Mouse (Mus musculus): ENCODE data around the gene Xpnpep1. TPM values are rescaled to one million over a fixed set of nuclear protein-coding genes. Genes with fewer than 3 reads are reported as not detected.

Gene Xpnpep1
- polyA plus RNA-seq (2014; fragmentation: Nextera tagmentation; extraction: Ambion mirVana), result 177 and 184 TPM in 2 replicates

DNA sequence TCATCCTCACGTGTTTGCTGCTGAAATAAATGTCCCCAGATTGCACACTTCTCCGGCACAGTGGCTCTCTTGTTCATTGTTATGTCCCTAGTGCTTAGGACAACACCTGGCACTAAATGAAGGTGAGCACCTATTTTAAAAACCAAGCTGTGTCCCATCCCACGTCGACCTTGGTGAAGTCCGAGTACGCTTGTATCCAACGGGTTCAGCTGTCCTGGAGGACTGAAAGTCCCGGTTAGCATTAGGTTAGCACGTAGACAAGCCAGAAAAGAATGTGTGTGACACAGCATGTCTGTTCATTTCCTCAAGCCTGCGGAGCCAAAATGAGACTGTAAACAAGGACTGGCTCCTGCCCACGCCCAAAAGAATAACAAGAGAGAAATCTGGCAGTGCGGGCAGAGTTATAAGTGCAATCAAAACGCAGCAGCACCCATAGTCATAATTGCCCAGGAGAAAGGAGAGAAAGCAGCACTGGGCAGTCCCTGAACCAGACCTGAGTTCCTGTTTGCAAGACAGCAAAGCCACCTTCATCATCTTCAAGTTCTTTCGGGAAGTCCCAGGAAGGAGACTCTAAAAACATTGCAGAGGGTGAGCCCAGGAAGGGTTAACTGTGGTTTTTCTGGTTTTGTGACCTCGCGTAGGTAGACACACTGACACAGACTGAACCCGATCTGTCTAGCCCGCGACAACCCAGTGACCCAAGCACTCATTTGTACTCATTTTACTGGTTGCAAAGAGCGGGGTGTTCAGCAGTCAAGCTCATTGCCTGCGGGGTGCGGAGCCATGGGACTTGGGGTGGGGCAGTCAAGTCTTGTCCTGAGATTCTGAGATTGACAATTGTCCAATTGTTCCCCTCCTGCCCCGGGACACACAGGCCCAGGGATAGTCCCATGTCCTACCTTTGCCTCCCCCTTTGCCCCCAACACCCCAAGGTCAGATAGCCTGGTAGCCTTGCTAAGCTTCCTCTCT is at the start of gene Xpnpep1:
Gene Xpnpep1, minus strand, starts transcription at position 51 of the 969 bp plus-strand sequence.
- Histone ChIP-seq H3K4me3 (ENCODE audit: low read depth, low read length) (peak within 1 kb of the TSS; percentile 95), H3K36me3 (replicated peaks; ENCODE audit: control insufficient read depth, insufficient read depth, low read depth, low read length) (no peaks in the 10 kb centered on the region), H3K4me2 (ENCODE audit: low read depth, low read length) (peak within 1 kb of the TSS; percentile 60), H3K27me3 (ENCODE audit: control insufficient read depth, insufficient read depth, low read length) (no peaks in the 10 kb centered on the region), H3K4me1 (ENCODE audit: control insufficient read depth, insufficient read depth, low read length) (no peaks in the 10 kb centered on the region), H3K27ac (replicated peaks; ENCODE audit: low read depth, low read length) (no peak within 1 kb of the TSS), H3K9ac (replicated peaks; ENCODE audit: low read length) (peak within 1 kb of the TSS; percentile 28; the same call in 1 of the 2 replicates), H3K9me3 (replicated peaks; ENCODE audit: control insufficient read depth, low read length) (no peaks in the 10 kb centered on the region)
- ATAC-seq (replicated peaks; ENCODE audit: insufficient number of reproducible peaks, low FRiP score, low TSS enrichment, low read depth) (no peak), DNase-seq (ENCODE audit: low spot score) (no peak)
- WGBS, result 77% methylated on average over 23 of the region's 23 CpGs

DNA sequence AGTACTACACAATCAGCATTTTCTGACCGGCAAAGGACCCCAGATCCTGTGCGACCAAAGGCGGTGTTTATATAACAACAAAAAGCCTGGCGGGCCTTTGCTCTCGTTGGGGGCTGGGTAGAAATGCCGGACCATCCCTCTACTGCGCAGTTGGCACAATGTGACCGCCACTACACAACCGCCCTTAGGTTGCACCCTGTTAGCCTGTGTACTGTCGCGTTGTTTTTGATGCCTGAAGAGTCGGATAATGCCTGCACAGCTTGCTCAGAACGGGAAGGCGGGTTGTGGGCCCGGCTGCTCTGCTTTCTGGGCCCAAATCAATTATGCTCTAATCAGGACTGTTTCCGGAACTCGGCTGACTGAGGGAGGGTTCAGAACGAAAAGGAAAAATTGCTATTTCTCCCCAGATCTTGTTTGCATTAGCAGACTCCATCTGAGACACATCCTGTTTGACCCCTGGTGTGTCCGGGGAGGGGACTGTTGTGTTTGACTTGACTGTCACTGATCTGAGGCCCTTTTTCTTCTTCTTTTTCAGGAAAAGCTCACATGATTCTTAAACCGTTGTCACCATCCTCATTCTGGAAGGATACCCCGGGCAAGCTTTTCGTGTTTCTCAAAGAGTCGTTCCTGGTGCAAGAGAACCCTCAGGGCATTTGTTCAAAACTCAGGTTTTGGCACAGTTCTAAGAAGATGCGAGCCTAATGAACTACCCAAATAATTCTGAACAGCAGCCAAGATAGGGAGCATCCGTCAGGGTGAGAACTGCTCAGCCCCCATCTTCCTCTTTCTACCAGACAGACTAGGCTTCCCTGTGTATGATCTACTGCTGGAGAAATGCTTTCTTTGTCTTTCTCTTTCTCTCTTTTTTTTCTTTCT is 47.5 kb upstream of the Xpnpep1 start:
- H3K27ac ChIP-seq (replicated peaks; ENCODE audit: low read depth, low read length), result peak overlapping the region; percentile 80
- 0 out of 2 replicates have a peak overlapping the region, but pooled peaks have one; percentile 11 for H3K4me2 ChIP-seq (ENCODE audit: low read depth, low read length)
- no peaks in the 10 kb centered on the region for H3K27me3 ChIP-seq (ENCODE audit: control insufficient read depth, insufficient read depth, low read length)
- ATAC-seq (replicated peaks; ENCODE audit: insufficient number of reproducible peaks, low FRiP score, low TSS enrichment, low read depth) (peak; percentile 47; the same call in 1 of the 2 replicates), DNase-seq (ENCODE audit: low spot score) (peak; percentile 76)
- no peaks in the 10 kb centered on the region for H3K36me3 ChIP-seq (replicated peaks; ENCODE audit: control insufficient read depth, insufficient read depth, low read depth, low read length)
- 0 out of 2 replicates have a peak, but pooled peaks cover 2% of the 10 kb centered on the region for H3K4me1 ChIP-seq (ENCODE audit: control insufficient read depth, insufficient read depth, low read length)
- H3K9ac ChIP-seq (replicated peaks; ENCODE audit: low read length), result peak overlapping the region; percentile 37; the same call in 1 of the 2 replicates
- WGBS, result 17% methylated on average over 25 of the region's 25 CpGs
- H3K4me3 ChIP-seq (ENCODE audit: low read depth, low read length), result no peak overlapping the region
- H3K9me3 ChIP-seq (replicated peaks; ENCODE audit: control insufficient read depth, low read length), result no peaks in the 10 kb centered on the region

DNA sequence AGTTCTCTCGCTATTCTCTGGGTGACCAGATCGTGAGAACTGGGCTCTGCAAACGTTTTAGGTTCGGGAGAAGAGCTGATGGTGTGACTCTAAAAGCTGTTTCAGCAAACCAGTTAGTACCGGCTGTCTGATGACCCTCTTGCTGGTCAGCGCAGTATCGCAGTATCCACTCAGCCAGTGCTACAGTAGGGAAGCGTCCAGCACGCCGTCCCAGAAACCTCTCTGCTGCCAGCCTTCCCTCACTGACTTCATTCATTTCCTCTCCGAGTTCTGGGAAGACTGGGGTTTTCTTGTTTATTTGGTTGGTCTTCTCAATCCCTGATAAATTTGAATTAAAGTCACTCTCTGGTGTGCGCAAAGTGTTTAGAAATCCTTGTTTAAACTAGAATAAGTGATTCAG is 46.8 kb upstream of the Xpnpep1 start:
- DNase-seq (ENCODE audit: low spot score), result no peak
- 0 out of 2 replicates have a peak, but pooled peaks cover 2% of the 10 kb centered on the region for H3K4me1 ChIP-seq (ENCODE audit: control insufficient read depth, insufficient read depth, low read length)

DNA sequence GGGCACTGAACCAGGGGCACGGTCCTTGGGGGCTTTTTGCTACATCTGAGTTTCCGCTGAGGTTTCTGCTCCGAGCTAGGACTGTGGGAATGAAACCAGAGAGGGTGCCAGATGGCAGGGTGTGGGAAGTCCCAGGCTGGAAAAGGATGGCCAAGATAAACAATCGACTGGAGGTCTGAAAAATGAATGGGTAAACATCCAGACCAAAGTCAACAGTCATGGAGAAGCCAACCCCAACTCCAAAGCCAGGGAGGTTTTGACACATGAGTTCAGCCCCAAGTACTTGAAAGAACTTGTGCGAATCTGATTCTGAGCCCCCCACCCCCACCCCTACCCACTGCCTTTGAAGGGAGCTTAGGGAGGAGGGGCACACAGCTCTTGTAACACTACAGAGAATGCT is 44.7 kb upstream of the Xpnpep1 start:
- ATAC-seq (replicated peaks; ENCODE audit: insufficient number of reproducible peaks, low FRiP score, low TSS enrichment, low read depth) (0 out of 2 replicates have a peak, but pooled peaks have one; percentile 35), DNase-seq (ENCODE audit: low spot score) (peak; percentile 61)
- Histone ChIP-seq H3K27ac (replicated peaks; ENCODE audit: low read depth, low read length) (0 out of 2 replicates have a peak overlapping the region, but pooled peaks have one; percentile 48), H3K9me3 (replicated peaks; ENCODE audit: control insufficient read depth, low read length) (no peaks in the 10 kb centered on the region), H3K36me3 (replicated peaks; ENCODE audit: control insufficient read depth, insufficient read depth, low read depth, low read length) (no peaks in the 10 kb centered on the region), H3K9ac (replicated peaks; ENCODE audit: low read length) (no peak overlapping the region), H3K27me3 (ENCODE audit: control insufficient read depth, insufficient read depth, low read length) (no peaks in the 10 kb centered on the region), H3K4me3 (ENCODE audit: low read depth, low read length) (no peak overlapping the region), H3K4me2 (ENCODE audit: low read depth, low read length) (no peak overlapping the region), H3K4me1 (ENCODE audit: control insufficient read depth, insufficient read depth, low read length) (0 out of 2 replicates have a peak, but pooled peaks cover 2% of the 10 kb centered on the region)
- WGBS, result 31% methylated on average over 5 of the region's 5 CpGs

More for the DNA sequence above, 46.8 kb upstream of the Xpnpep1 start:
- H3K9me3 ChIP-seq (replicated peaks; ENCODE audit: control insufficient read depth, low read length), result no peaks in the 10 kb centered on the region
- H3K4me3 ChIP-seq (ENCODE audit: low read depth, low read length), result no peak overlapping the region
- H3K27me3 ChIP-seq (ENCODE audit: control insufficient read depth, insufficient read depth, low read length), result no peaks in the 10 kb centered on the region
- ATAC-seq (replicated peaks; ENCODE audit: insufficient number of reproducible peaks, low FRiP score, low TSS enrichment, low read depth), result no peak
- peak overlapping the region; percentile 80 for H3K27ac ChIP-seq (replicated peaks; ENCODE audit: low read depth, low read length)
- peak overlapping the region; percentile 37; the same call in 1 of the 2 replicates for H3K9ac ChIP-seq (replicated peaks; ENCODE audit: low read length)
- WGBS, result 40% methylated on average over 12 of the region's 12 CpGs
- no peaks in the 10 kb centered on the region for H3K36me3 ChIP-seq (replicated peaks; ENCODE audit: control insufficient read depth, insufficient read depth, low read depth, low read length)
- no peak overlapping the region for H3K4me2 ChIP-seq (ENCODE audit: low read depth, low read length)

DNA sequence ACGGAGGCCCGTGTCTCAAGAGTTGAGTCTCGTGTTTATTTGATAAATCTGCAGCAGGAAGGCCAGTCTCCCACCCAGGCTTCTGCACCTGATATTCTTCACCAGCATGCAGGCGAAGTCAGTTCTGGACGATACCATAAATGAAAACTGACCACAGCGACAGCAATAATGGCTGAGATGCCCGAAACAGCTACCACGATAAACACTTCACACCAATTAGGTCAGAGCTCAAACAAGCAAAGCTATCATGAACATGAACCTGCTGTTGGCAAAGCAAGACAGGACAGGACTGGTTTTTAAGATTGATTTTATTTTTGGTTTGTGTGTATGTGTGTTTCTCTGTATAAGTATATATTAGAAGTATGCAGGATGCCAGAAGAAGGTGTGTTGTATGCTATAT is 42.8 kb upstream of the Xpnpep1 start:
- Histone ChIP-seq H3K4me1 (ENCODE audit: control insufficient read depth, insufficient read depth, low read length) (0 out of 2 replicates have a peak, but pooled peaks cover 2% of the 10 kb centered on the region), H3K4me3 (ENCODE audit: low read depth, low read length) (no peak overlapping the region), H3K4me2 (ENCODE audit: low read depth, low read length) (no peak overlapping the region), H3K9me3 (replicated peaks; ENCODE audit: control insufficient read depth, low read length) (no peaks in the 10 kb centered on the region), H3K36me3 (replicated peaks; ENCODE audit: control insufficient read depth, insufficient read depth, low read depth, low read length) (no peaks in the 10 kb centered on the region), H3K27me3 (ENCODE audit: control insufficient read depth, insufficient read depth, low read length) (no peaks in the 10 kb centered on the region), H3K9ac (replicated peaks; ENCODE audit: low read length) (no peak overlapping the region), H3K27ac (replicated peaks; ENCODE audit: low read depth, low read length) (no peak overlapping the region)
- no peak for DNase-seq (ENCODE audit: low spot score)
- no peak for ATAC-seq (replicated peaks; ENCODE audit: insufficient number of reproducible peaks, low FRiP score, low TSS enrichment, low read depth)
- 83% methylated on average over 8 of the region's 8 CpGs for WGBS

DNA sequence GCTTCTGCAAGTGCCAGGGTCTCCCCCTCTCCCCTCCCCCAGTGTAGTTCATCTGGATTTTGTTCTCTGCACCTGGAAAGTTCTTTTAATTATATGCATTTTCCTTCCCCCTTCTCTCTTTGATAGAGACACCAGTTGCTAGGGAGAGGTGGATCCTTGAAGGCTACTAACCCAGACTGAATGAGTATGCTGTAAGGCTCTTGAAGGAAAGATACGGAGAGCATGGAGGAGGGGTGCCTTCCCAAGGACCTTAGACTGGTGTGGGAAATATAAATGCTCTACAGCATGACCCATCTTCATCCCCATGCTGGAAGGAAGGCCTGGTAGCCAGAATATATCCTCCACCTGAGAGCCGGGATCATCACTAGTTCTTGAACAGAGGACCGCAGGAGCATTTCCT is 41.3 kb upstream of the Xpnpep1 start:
- no peaks in the 10 kb centered on the region for H3K9me3 ChIP-seq (replicated peaks; ENCODE audit: control insufficient read depth, low read length)
- H3K4me3 ChIP-seq (ENCODE audit: low read depth, low read length), result no peak overlapping the region
- no peak for DNase-seq (ENCODE audit: low spot score)
- H3K27ac ChIP-seq (replicated peaks; ENCODE audit: low read depth, low read length), result no peak overlapping the region
- 69% methylated on average over 3 of the region's 3 CpGs for WGBS
- peak; percentile 60; the same call in 1 of the 2 replicates for ATAC-seq (replicated peaks; ENCODE audit: insufficient number of reproducible peaks, low FRiP score, low TSS enrichment, low read depth)
- no peaks in the 10 kb centered on the region for H3K4me1 ChIP-seq (ENCODE audit: control insufficient read depth, insufficient read depth, low read length)
- no peak overlapping the region for H3K9ac ChIP-seq (replicated peaks; ENCODE audit: low read length)
- H3K36me3 ChIP-seq (replicated peaks; ENCODE audit: control insufficient read depth, insufficient read depth, low read depth, low read length), result no peaks in the 10 kb centered on the region
- no peaks in the 10 kb centered on the region for H3K27me3 ChIP-seq (ENCODE audit: control insufficient read depth, insufficient read depth, low read length)
- H3K4me2 ChIP-seq (ENCODE audit: low read depth, low read length), result no peak overlapping the region

DNA sequence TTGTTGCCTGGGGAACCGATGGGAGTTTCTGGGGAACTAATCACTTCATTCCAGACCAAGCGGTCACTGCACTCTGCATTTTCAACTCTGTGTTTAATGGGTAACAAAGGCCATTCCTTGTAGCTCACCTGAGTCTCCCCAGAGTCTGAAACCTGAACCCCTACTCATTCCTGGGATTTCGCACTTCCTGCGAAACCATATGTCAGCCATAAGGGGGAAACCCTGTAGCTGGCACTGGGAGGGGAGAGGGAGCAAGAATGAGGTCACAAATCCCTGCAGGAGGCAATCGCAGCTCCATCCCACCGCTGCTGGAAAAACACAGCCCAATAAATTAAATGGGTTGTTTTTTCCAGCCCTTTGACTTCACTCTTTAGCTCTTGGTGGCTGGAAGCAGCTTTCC is 40.9 kb upstream of the Xpnpep1 start:
- 0 out of 2 replicates have a peak, but pooled peaks have one; percentile 29 for ATAC-seq (replicated peaks; ENCODE audit: insufficient number of reproducible peaks, low FRiP score, low TSS enrichment, low read depth)
- no peak overlapping the region for H3K9ac ChIP-seq (replicated peaks; ENCODE audit: low read length)
- no peaks in the 10 kb centered on the region for H3K27me3 ChIP-seq (ENCODE audit: control insufficient read depth, insufficient read depth, low read length)
- H3K27ac ChIP-seq (replicated peaks; ENCODE audit: low read depth, low read length), result peak overlapping the region; percentile 30; the same call in 1 of the 2 replicates
- DNase-seq (ENCODE audit: low spot score), result peak; percentile 87
- no peak overlapping the region for H3K4me2 ChIP-seq (ENCODE audit: low read depth, low read length)
- no peaks in the 10 kb centered on the region for H3K4me1 ChIP-seq (ENCODE audit: control insufficient read depth, insufficient read depth, low read length)
- 13% methylated on average over 6 of the region's 6 CpGs for WGBS
- H3K9me3 ChIP-seq (replicated peaks; ENCODE audit: control insufficient read depth, low read length), result no peaks in the 10 kb centered on the region
- H3K4me3 ChIP-seq (ENCODE audit: low read depth, low read length), result no peak overlapping the region
- H3K36me3 ChIP-seq (replicated peaks; ENCODE audit: control insufficient read depth, insufficient read depth, low read depth, low read length), result no peaks in the 10 kb centered on the region
